Mouse (Mus musculus) T-helper 17 cell (primary cell): ENCODE data around the gene Nt5c3b.

Experiments
- in situ Hi-C, 2 experiments: fragments of 300-600 bp; cut with MboI, MseI; formaldehyde crosslinking; loops; 1 replicate in 1 of 2; 2 replicates in 1 of 2; pipeline ENCODE4 v1.15.1; 2025; ENCODE audit warnings: high pct_unique_total_duplicates in 2 of 2

Gene Nt5c3b

DNA sequence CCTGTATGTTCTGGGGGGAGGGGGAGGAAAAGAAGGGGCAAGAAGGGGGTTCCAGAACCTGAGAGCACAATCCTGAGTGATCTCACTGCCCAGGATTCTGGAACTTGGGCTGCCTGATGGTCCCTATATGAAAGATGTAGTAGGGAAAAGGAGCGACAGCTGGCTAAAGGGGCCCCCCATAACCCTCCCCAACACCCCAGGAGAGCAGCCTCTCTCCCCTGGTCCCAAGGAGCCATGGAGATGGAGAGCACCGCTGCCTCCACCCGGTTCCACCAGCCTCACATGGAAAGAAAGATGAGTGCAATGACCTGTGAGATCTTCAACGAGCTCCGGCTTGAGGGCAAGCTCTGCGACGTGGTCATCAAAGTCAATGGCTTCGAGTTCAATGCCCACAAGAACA lies at the start of gene Nt5c3b, which contains the start of gene Klhl10:
TSS of gene Nt5c3b (minus strand) at position 12 of the 400 bp plus-strand sequence.
TSS of gene Klhl10 (plus strand) at position 121 of the 400 bp plus-strand sequence.
- in situ Hi-C loops: no loop called here

- in situ Hi-C loops: no loop called here
These were observed 49.3 kb upstream of the Nt5c3b start for GRCm38 (mm10) chr11:100490951-100491350.

DNA sequence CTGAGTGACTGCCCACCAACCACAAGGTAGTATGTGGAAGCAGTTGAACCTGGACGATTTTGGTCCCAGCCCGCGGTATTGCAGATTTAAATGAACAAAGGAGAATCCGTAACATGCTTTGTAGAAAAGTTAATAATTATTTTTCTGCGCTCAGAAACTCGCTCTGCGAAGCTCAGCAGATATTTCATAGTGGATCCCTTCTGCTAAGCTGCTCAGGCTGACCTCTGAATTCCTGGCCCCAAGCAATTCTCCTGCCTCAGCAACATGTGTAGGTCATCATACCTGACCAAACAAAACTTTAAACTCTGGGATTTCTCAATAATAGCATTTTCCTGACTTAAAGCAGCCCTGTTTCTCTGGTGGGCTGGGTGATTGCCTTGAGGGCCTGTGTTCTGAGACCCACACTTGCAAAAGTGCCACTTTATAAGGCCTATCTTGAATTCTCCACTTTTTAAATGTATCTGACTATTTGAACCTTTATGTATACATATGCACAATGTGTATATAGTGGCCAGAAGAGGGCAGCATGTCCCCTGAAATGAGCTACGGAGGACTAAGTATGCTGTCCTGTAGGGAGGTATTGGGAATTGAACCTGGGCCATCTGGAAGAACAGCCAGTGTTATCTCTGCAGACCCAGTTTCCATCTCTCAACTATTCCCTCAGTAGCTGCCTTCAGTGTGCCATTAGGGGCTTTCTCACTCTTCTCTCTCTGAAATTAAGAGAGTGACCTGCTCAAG lies 44.4 kb upstream of the Nt5c3b start:
- in situ Hi-C loops: loop anchor here in 1 of 2 experiments (10.0 kb wide), 1 partner anchor 121 kb away; no protein-coding TSS in a partner anchor

DNA sequence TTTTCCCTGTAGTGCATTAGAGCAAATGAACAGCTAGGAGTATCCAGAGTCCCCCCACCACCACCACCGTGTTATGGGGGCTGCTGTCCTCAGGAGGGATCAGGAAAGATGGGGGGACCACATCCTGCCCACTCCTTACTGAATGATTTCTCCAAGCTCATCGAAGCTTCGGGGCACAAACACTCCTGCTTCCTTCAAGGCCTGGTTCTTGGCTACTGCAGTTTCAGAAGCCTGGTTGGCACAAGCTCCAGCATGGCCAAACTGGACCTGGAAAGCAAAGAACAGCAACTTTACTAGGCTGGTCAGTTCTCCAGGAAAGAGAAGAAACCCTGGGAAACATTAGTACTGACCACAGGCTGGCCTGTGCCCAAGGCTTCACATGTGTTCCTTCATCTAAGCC lies 42.9 kb upstream of the Nt5c3b start:
- in situ Hi-C loops: loop anchor here in 1 of 2 experiments (10.0 kb wide), 1 partner anchor 120 kb away; no protein-coding TSS in a partner anchor

DNA sequence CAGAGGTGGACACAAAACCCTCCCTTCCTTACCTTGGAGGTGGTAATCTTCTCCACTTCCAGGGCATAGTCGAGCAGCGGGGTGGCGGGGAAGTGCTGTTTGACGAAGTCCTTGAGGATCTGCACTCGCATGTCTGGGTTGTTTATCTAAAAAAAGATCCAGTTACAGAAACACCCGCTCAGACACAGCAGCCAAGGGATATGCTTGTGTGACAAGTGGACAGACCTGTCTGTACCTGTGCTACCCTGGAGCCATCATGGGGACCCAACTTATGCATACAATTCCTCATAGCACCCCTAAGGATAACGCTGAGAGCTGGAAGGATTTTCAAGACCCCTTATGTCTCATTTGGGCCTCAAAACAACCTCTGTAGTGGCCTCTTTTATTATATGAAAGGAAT lies 37.5 kb upstream of the Nt5c3b start:
- in situ Hi-C loops: no loop called here

- in situ Hi-C loops: no loop called here
These were observed 34.7 kb upstream of the Nt5c3b start for GRCm38 (mm10) chr11:100476281-100476680.

DNA sequence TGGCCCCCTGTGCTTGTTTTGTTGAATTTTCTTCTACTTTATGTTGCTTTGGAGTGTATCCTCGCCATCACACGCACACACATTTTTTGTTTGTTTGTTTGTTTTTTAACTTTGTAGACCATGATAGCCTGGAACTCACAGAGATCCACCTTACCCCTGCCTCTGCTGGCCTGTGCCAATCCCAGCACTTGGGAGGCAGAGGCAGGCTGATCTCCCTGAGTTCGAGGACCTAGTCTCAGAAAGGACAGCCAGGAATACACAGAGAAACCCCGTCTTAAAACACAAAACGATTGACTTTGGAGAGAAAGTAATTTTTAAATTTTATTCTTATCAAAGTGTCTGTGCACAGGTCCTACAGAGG lies 31.3 kb upstream of the Nt5c3b start:
- in situ Hi-C loops: no loop called here

GRCm38 (mm10) chr11:100472197-100472934 lies 30.8 kb upstream of the Nt5c3b start, which contains the start of gene Klhl11:
Gene Klhl11, minus strand, starts transcription at chr11:100472741.
- in situ Hi-C loops: no loop called here

GRCm38 (mm10) chr11:100471352-100472196 lies 30.0 kb upstream of the Nt5c3b start:
- in situ Hi-C loops: no loop called here

DNA sequence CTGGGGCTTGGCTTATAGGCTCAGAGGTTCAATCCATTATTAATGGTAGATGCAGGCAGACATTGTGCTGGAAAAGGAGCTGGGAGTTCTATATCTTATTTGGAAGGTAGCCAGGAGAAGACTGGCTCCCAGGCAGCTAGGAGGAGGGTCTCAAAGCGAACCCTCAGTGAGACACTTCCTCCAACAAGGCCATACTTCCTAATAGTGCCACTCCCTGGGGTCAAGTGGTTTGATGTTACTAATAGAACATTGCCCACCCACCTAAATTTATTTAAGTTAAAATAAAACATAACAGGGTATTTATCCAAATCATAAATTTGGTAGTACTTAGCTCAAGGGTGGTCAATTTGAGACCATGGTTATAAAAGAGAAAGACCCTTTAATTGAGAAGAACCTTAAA lies 24.2 kb upstream of the Nt5c3b start:
- in situ Hi-C loops: no loop called here

DNA sequence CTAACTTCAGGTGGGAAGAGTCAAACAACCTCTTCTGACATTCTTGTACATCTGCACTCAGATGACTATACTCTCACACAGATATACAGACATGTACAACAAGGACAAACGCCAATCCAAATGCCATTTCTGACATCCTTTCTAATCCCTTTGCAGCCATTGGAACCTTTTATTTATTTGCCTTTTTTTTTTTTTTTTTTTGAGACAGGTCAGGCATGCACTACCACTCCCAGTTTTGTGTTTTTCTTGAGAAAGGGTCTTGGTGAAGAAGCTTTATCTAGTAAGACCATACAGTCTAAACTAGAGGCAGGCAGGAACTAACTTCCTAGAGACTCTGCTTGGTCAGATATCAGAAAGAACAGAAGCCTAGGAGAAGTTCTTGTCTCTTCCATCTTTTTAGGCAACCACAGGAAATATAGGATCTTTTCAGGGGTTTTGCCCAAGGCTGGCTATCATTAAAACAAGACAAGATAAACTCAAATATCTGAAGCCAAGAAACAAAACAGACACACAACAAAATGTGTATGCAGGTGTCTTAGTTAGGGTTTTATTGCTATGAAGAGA lies 23.7 kb upstream of the Nt5c3b start:
- in situ Hi-C loops: no loop called here

- in situ Hi-C loops: no loop called here
These were observed 21.1 kb upstream of the Nt5c3b start for GRCm38 (mm10) chr11:100462699-100463098.

GRCm38 (mm10) chr11:100457711-100458110 lies 16.1 kb upstream of the Nt5c3b start:
- in situ Hi-C loops: no loop called here

DNA sequence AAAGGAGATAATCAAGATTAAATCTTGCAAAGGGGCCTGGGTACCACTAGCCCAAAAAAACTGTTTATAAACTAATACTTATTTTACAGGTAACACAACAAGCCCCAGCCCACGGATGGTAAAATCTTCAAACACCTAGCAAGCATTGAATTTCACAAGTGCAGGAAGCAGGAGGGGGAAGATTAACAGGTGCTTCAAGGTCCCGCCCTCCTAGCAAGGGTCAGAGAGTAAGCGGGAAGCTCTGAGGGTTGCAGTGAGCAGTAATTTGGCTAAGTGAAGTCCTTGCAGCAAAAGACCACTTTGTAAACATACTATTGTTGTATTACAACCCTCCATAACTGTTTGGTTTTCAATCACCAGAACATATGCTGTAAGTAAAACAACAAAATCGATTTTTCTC lies 15.6 kb upstream of the Nt5c3b start:
- in situ Hi-C loops: no loop called here

GRCm38 (mm10) chr11:100442625-100443024 lies 1.0 kb upstream of the Nt5c3b start:
- in situ Hi-C loops: no loop called here

GRCm38 (mm10) chr11:100440691-100441522 lies 701 bp downstream of the Nt5c3b start:
- in situ Hi-C loops: no loop called here

- in situ Hi-C loops: no loop called here
These were observed 3.7 kb downstream of the Nt5c3b start for GRCm38 (mm10) chr11:100437901-100438300.

DNA sequence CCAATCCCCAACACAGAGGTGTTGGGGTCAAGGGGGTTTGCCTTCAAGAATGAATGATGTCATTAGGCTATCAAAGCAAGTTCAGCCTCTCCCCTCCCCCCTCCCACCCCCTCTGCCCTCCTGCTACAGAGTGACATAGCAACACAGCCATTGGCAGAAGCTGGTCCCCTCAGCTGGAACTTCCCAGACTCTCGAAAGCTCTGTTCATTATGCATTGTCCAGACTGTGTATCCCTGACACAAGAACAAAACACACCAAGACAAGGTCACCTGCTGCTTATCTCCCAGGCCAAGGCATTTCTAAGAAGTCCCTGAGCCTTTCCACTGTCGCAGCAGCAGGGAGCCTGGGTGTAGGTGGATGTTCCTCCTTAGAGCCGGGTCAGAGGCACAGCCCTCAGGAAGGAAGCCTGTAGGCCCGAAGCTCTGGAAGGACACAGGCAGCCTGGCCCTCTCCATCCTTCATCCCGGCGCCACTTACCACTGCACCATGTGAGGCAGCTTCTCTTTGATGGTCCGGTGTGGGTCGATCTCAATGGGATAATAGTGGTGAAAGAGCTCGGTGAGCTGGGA lies 5.8 kb downstream of the Nt5c3b start:
- in situ Hi-C loops: no loop called here

GRCm38 (mm10) chr11:100432002-100432401 lies 9.6 kb downstream of the Nt5c3b start:
- in situ Hi-C loops: no loop called here

DNA sequence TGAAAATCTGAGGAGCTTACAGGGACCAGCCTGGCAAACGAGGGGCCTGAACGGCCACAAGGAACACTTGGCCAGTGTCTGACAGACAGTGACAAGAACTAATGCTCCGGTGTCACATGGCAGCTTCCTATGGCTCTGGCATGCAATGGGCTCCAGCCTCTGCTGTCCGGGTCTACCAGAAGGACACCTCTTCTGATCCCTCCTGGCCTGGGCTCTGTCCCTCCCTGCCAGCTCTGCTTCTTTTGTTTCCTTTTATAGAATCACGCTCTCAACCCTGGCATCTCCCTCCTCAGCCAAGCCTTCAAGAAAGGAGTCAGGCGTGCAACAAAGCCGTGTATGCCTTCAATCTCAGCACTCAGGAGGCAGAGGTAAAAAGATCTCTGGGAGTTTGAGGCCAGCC lies 11.6 kb downstream of the Nt5c3b start:
- in situ Hi-C loops: no loop called here
